Comparison of ENCODE assay signal across 30 mouse cellular contexts in the genomic region with DNA sequence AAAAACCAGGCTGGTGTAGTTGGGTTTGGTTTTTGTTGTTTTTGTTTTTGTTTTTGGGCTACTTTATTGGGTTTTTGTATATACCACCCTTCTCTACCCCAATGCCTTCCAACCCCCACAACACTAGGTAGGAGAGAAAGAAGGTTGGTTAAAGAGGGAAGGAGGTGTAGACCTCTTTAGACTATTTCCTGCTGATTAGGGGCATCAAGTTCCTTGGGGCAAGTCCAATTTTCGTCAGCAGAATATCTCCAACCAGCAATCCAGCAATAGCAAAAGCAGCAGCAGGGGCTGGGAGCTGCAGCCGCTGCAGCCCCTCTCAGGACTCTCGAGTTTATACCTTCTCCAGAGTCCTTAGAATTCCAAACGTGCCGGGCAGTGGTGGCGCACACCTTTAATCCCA.
"Had no signal": no experiment of that assay in that cellular context is flagged by ENCODE, and none has a peak within 500 bp of the region (broad histone marks: within the 10 kb centered on the region; RNA-seq: fewer than 3 reads in every experiment).

No protein-coding gene starts in this region.

- H3K27ac ChIP-seq: heart, embryonic 13.5 days; heart, embryonic 15.5 days; hindbrain, embryonic 10.5 days; hindbrain, embryonic 12.5 days; hindbrain, embryonic 13.5 days; hindbrain, embryonic 14.5 days; hindbrain, embryonic 15.5 days; hindbrain, postnatal 0 days; intestine, embryonic 15.5 days; kidney, embryonic 15.5 days; kidney, postnatal 0 days; layer of hippocampus, adult 2 months; left cerebral cortex, adult 2 months had no signal

- H3K27me3 ChIP-seq: heart, embryonic 12.5 days; heart, embryonic 13.5 days; heart, embryonic 15.5 days; intestine, embryonic 15.5 days; kidney, embryonic 15.5 days had no signal

- H3K4me1 ChIP-seq: hindbrain, embryonic 15.5 days had no signal

- H3K9ac ChIP-seq: heart, embryonic 12.5 days; heart, embryonic 13.5 days; heart, embryonic 15.5 days; hindbrain, embryonic 12.5 days; hindbrain, embryonic 13.5 days; hindbrain, embryonic 14.5 days; hindbrain, embryonic 15.5 days; intestine, embryonic 15.5 days; kidney, embryonic 15.5 days had no signal

- H3K9me3 ChIP-seq: heart, embryonic 13.5 days; heart, embryonic 15.5 days; hindbrain, embryonic 10.5 days; hindbrain, embryonic 12.5 days; hindbrain, embryonic 13.5 days; hindbrain, embryonic 15.5 days; intestine, embryonic 15.5 days; kidney, embryonic 15.5 days had no signal

- H3K36me3 ChIP-seq: heart, embryonic 12.5 days; heart, embryonic 13.5 days; heart, embryonic 15.5 days; hindbrain, embryonic 10.5 days; hindbrain, embryonic 12.5 days; hindbrain, embryonic 13.5 days; hindbrain, embryonic 15.5 days; intestine, embryonic 15.5 days; kidney, embryonic 15.5 days had no signal

- DNase-seq: heart, postnatal 10 days; heart, postnatal 14 days; heart, postnatal 36 days; heart, postnatal 4 days; kidney, adult 11 months; kidney, adult 18-20 months; kidney, adult 2 months; kidney, adult 8-10 months; kidney, adult 9 months; kidney, postnatal 10 days; kidney, postnatal 14 days; kidney, postnatal 25 days; kidney, postnatal 36 days; kidney, postnatal 4 days; layer of hippocampus, adult 9-11 months; layer of hippocampus, postnatal 36 days had no signal

- H3K4me3 ChIP-seq: heart, embryonic 12.5 days; heart, embryonic 13.5 days; heart, embryonic 15.5 days; hindbrain, embryonic 10.5 days; hindbrain, embryonic 12.5 days; hindbrain, embryonic 13.5 days; hindbrain, embryonic 15.5 days; intestine, embryonic 15.5 days; kidney, embryonic 15.5 days; layer of hippocampus, adult 2 months; left cerebral cortex, adult 2 months had no signal
